Mouse (Mus musculus) brown adipose tissue, adult 24 weeks (tissue): ENCODE measurements around the gene Sort1. TPM values are rescaled to one million over a fixed set of nuclear protein-coding genes. Genes with fewer than 3 reads are reported as not detected.

Source experiments
- H3K27ac ChIP-seq: fragments of 200-500 bp; replicated peaks from 2 replicates; pipeline ENCODE4 v1.5.1; 2012; ENCODE audit warnings: low read depth, mild to moderate bottlenecking, low read length
- H3K4me1 ChIP-seq: fragments of 200-500 bp; 2 replicates; pipeline ENCODE4 v1.6.1; 2012; ENCODE audit warnings: low read length, mixed read lengths; ENCODE audit not compliant: control insufficient read depth, insufficient read depth, insufficient read length
- H3K4me3 ChIP-seq: fragments of 200-500 bp; 2 replicates; pipeline ENCODE4 v1.5.1; 2012; ENCODE audit warnings: low read depth, mild to moderate bottlenecking, low read length, moderate library complexity; ENCODE audit not compliant: insufficient read depth
- polyA plus RNA-seq: library from polyadenylated mRNA; stranded (reverse); fragments of >200 nt; gene quantifications from 2 replicates; pipeline ENCODE4 v1.2.4, GENCODE M21; 2012; ENCODE audit not compliant: missing spikeins, insufficient read depth, insufficient read length

Gene Sort1
- polyA plus RNA-seq, 1 experiment = 68.1 TPM

DNA sequence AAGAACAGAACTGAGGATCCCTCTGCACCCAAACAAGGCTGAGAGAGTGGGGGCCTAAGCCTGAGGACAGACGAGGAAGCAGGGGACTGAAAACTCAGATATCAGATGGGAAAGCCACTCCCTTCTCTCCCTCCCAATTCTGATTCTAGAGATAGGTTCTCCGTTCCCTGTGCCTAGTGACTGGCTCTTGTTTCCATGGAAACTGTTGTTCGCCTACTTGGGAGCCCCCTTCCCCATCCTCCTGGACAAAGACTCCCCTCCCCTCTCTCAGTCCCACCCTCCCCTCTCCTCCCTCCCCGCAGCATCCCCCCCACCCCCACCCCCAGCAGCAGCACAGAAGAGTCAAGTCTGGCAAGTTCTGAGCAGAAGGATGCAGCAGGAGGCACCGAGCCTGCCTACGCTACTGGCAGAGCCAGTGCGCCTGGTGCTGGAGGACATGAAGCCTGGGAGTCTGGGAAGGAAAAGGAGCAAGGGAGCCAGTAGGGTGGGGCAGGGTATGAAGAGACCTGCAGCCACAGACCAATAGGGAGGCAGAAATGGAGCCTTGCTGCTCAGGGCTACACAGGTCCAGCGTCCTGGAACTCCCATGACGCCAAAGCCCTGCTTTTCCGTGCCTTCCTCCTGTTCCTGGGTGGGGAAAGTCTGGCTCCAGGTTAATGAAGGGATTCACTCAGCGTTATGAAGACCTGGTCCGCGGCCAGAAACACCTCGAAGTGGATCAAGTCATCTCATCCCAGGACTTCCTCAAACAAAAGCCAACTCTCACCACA is 121.8 kb downstream of the Sort1 start:
- H3K4me1 ChIP-seq = no peaks in the 10 kb centered on the region
- H3K27ac ChIP-seq = no peak overlapping the region
- H3K4me3 ChIP-seq = no peak overlapping the region

DNA sequence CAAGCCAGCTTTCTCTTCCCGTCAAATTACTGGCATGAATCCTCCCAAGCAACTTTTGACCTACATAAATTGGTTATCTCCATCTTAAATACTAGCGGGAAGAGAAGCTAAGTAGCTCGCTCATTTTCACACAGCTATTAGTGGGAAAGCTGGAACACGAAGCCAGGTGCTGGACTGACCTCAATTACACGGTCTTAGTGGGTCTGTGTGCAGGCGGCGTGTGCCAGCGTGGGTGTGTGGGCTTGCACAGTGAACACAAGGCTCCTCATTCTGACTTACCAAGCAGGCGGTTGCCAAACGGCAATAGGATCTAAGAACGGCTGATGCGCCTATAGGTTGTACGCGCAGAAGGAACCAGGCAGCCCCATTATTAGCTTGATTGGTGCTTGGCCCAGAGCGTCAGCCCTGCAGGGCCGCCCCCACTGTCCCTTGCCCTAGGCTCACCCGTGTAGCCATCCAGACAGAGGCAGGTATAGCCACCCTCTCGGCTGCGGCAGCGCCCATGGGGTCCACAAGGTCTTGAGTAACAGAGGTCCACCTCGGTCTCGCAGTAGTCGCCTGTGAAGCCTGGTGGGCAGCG is 122.5 kb downstream of the Sort1 start:
- no peak overlapping the region for H3K27ac ChIP-seq
- no peak overlapping the region for H3K4me3 ChIP-seq

DNA sequence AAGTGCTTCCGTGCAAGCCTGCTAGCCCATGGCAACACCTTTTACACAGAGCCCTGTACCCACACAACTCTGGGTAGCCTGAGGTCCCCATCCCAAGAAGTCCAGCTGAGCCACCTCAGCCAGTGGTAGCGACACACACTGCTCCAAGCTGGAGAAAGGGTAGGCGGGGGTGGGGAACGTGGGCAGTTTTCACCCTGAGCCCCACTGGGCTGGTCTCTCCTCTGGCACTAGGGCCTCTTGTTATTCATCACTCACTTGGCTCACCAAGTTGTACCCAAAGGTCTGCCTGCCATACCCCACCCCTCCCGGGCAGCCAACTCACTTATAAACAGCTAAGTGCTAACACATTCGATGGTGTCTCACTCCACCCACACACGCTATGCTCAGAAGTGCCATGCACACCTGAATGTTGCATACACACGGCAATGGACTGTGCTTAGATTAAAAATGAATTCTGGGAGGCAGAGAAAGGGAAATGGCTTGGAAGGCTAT is 124.7 kb downstream of the Sort1 start:
- H3K4me3 ChIP-seq = no peak overlapping the region
- no peak overlapping the region for H3K27ac ChIP-seq

More for the DNA sequence above, 122.5 kb downstream of the Sort1 start:
- no peaks in the 10 kb centered on the region for H3K4me1 ChIP-seq

DNA sequence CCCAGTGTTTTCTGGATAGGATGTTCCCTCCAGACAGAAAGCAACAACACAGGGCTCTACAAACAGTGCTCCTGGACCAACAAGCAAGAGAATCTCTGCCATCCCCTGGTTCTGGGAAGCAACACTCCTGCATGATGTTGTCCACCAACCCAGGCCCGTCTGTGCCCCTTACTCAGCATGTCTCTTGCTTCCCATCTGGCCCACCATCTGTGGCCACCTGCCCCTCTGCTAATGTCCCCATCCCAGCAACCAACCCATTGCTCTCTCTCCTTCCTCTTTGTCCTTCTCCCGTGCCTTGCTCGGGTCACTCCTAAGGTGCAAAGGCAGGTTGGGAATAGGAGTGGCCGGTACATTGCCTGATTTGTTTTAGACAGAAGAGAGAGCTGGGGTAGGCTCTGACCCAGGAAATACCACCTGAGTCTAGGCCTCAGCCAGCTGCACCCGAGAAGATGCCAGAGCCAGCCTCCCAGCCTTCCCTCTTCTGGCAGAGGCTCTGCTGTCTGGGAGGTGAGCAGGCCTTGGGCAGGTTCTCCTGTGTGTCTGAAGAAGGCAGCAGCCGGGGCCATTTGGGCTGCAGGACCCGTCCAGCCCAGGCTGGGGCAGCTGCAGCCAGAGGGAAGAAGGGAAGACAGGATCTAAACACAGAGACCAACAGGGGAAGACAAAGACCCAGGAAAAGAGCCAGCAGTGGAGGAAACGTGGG is 125.9 kb downstream of the Sort1 start:
- Histone ChIP-seq H3K4me1 (no peaks in the 10 kb centered on the region), H3K27ac (no peak overlapping the region), H3K4me3 (no peak overlapping the region)

More for the DNA sequence above, 124.7 kb downstream of the Sort1 start:
- no peaks in the 10 kb centered on the region for H3K4me1 ChIP-seq

DNA sequence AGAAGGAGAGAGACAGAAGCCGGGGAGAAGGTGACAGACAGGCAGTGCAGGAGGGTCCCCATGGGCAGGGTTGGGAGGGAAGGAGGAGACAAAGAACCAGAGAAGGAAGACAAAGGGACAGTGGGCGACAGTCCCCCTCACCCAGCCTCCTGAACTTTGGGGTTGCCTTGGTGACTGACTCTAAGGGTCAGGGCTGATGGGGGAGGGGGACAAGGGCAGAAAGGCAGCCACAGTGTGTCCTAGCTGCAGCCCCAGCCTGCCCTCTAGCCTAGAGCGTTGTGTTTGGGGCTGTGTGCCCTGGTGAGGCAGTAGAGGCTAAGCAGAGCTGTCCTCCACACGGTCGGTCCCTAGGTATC is 126.5 kb downstream of the Sort1 start:
- Histone ChIP-seq H3K4me1 (no peaks in the 10 kb centered on the region; the same call in 1 of the 2 replicates), H3K27ac (no peak overlapping the region), H3K4me3 (no peak overlapping the region)

Other genes with a start within 250 kb of the Sort1 start
- 17.4 and 30.2 TPM in 2 replicates for gene Gstm4, start 239.2 kb upstream of the Sort1 start, polyA plus RNA-seq
- gene Ampd2, start 197.4 kb upstream of the Sort1 start, polyA plus RNA-seq = 13.5 and 16.4 TPM in 2 replicates
- gene Gnat2, start 191.3 kb upstream of the Sort1 start, polyA plus RNA-seq = not detected in 2 replicates
- gene Gnai3, start 137.9 kb upstream of the Sort1 start, polyA plus RNA-seq = 20.7 and 24.7 TPM in 2 replicates
- not detected in 2 replicates for gene Gpr61, start 129.2 kb upstream of the Sort1 start, polyA plus RNA-seq
- gene Amigo1, start 97.7 kb upstream of the Sort1 start, polyA plus RNA-seq = 5.8 and 10.1 TPM in 2 replicates
- 3.5 and 4.8 TPM in 2 replicates for gene Cyb561d1, start 82.9 kb upstream of the Sort1 start, polyA plus RNA-seq
- 0.91 and 2.4 TPM in 2 replicates for gene Atxn7l2, start 73.1 kb upstream of the Sort1 start, polyA plus RNA-seq
- gene Sypl2, start 57.4 kb upstream of the Sort1 start, polyA plus RNA-seq = 2.7 and 3.9 TPM in 2 replicates
- 99.2 and 140 TPM in 2 replicates for gene Psma5, start 27.2 kb upstream of the Sort1 start, polyA plus RNA-seq
- not detected in 2 replicates for gene Mybphl, start 80.8 kb downstream of the Sort1 start, polyA plus RNA-seq
- gene Psrc1, start 99.8 kb downstream of the Sort1 start, polyA plus RNA-seq = not detected in 2 replicates
- gene Celsr2, start 131.5 kb downstream of the Sort1 start, polyA plus RNA-seq = 2.4 and 4.0 TPM in 2 replicates
- 87.8 and 101 TPM in 2 replicates for gene Sars, start 161.1 kb downstream of the Sort1 start, polyA plus RNA-seq